Mouse (Mus musculus) erythroblast, embryonic 14.5 days (primary cell): Measurements from ENCODE around the gene Ghitm.

Experiments
- GATA1 ChIP-seq: IDR thresholded peaks from 2 replicates; pipeline ENCODE4 v1.6.1; 2012; ENCODE audit warnings: low read length, inconsistent platforms, mixed read lengths
- TAL1 ChIP-seq: IDR thresholded peaks from 3 replicates; pipeline ENCODE4 v1.6.1; 2012; ENCODE audit warnings: low read length, inconsistent platforms, mixed read lengths

GRCm38 (mm10) chr14:37109975-37110374 is 25.1 kb downstream of the Ghitm start:
- TF ChIP-seq TAL1 (no peak), GATA1 (no peak)
